Mouse (Mus musculus) lung, embryonic 14.5 days (tissue): Measurements from ENCODE around the gene H2-Ob. TPM values are rescaled to one million over a fixed set of nuclear protein-coding genes. Genes with fewer than 3 reads are reported as not detected.
"Not testable (repeated sequence)": the region's sequence is repeated elsewhere in the genome, so short reads cannot be mapped to it uniquely, and the experiment has no call there.

Experiments used
- ATAC-seq: fragments of 200-750 bp; cut with Nextera tagmentation; 2 replicates; pipeline ENCODE4 v1.8.0; 2017; ENCODE audit warnings: mild to moderate bottlenecking, moderate TSS enrichment, moderate library complexity; ENCODE audit not compliant: insufficient read depth
- DNase-seq: peaks from one replicate; pipeline ENCODE4 v3.0.0-alpha.2; 2015
- H3K27ac ChIP-seq: fragments of 300-500 bp; sonication (generic); 2 replicates; pipeline ENCODE4 v1.5.1; 2014; ENCODE audit warnings: low read depth, mild to moderate bottlenecking, moderate library complexity
- H3K27me3 ChIP-seq: fragments of 300-500 bp; sonication (generic); 2 replicates; pipeline ENCODE4 v1.6.1; 2014; ENCODE audit warnings: low read length, control low read depth; ENCODE audit not compliant: insufficient read depth
- H3K36me3 ChIP-seq: fragments of 300-500 bp; sonication (generic); 2 replicates; pipeline ENCODE4 v1.6.1; 2014; ENCODE audit warnings: control low read depth; ENCODE audit not compliant: insufficient read depth
- H3K4me1 ChIP-seq: fragments of 300-500 bp; sonication (generic); 2 replicates; pipeline ENCODE4 v1.6.1; 2014; ENCODE audit warnings: antibody characterized with exemption, control low read depth; ENCODE audit not compliant: insufficient read depth
- H3K4me2 ChIP-seq: fragments of 300-500 bp; sonication (generic); 2 replicates; pipeline ENCODE4 v1.6.1; 2014; ENCODE audit warnings: mild to moderate bottlenecking
- H3K4me3 ChIP-seq: fragments of 300-500 bp; sonication (generic); 2 replicates; pipeline ENCODE4 v1.5.1; 2014; ENCODE audit warnings: low read depth, low read length
- H3K9ac ChIP-seq: fragments of 300-500 bp; sonication (generic); 2 replicates; pipeline ENCODE4 v1.6.1; 2014
- H3K9me3 ChIP-seq: fragments of 300-500 bp; sonication (generic); 2 replicates; pipeline ENCODE4 v1.6.1; 2016; ENCODE audit warnings: low read depth, low read length, control low read depth
- CTCF ChIP-seq: IDR thresholded peaks from 2 replicates; pipeline ENCODE4 v1.5.1; 2016; ENCODE audit warnings: antibody characterized with exemption, low read depth
- WGBS: fragments of 180-500 bp; shearing (Covaris S2); extraction: QIAGEN DNeasy Blood & Tissue Kit; methylation state at CpG from one replicate; pipeline ENCODE4 v1.1.7; 2014; 5-methylcytosine and 5-hydroxymethylcytosine counted together
- polyA plus RNA-seq: library from polyadenylated mRNA; unstranded; fragments of >200 nt; fragmentation: Nextera tagmentation; extraction: Ambion mirVana; gene quantifications from 2 replicates; pipeline ENCODE4 v1.2.1, GENCODE M21; 2014

H2-Ob gene
- polyA plus RNA-seq, 1 experiment from 2014 or later = not detected

DNA sequence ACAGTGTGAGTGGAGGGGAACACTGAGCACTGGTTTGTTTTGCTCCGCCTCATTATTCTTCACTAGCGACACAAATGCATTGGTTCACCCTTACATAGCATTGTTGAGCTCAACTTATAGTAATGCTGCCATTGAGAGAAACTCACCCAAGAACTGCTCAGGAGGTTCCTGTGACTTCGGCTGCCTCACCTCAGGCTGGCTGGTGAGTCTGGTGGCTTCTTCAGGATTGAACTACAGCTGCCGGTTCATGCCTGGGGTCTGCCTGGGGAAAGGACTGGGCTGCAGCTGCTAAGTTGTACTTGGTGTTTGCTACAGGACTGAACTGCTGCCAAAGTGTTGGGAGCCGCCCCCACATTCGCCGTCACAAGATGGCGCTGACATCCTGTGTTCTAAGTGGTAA lies 13.3 kb upstream of the H2-Ob start:
- H3K27ac ChIP-seq = no peak overlapping the region
- no peak for DNase-seq
- H3K36me3 ChIP-seq = no peaks in the 10 kb centered on the region
- no peak overlapping the region for H3K4me3 ChIP-seq
- no peak overlapping the region for H3K9ac ChIP-seq
- peaks cover 5% of the 10 kb centered on the region; the same call in 1 of the 2 replicates for H3K9me3 ChIP-seq
- H3K27me3 ChIP-seq = no peaks in the 10 kb centered on the region
- H3K4me2 ChIP-seq = no peak overlapping the region
- no peak for ATAC-seq
- WGBS = 95% methylated on average over 8 of the region's 8 CpGs
- no peak for TF ChIP-seq CTCF
- no peaks in the 10 kb centered on the region for H3K4me1 ChIP-seq

DNA sequence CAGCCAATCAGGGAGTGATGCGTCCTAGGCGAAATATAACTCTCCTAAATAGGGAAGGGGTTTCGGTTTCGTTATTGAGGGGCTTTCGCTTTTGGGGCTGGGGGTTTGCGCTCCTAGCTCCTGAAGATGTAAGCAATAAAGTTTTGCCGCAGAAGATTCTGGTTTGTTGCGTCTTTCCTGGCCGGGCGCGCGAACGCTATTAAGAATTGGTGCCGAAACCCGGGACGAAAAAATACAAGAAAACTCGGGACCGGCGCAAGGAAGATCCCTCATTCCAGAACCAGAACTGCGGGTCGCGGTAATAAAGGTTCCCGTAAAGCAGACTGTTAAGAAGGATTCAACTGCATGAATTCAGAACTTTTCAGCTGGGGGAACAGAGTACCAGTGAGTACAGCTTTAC lies 12.8 kb upstream of the H2-Ob start:
- ATAC-seq, H3K9ac ChIP-seq, H3K36me3 ChIP-seq, H3K9me3 ChIP-seq, H3K4me3 ChIP-seq, H3K27ac ChIP-seq, H3K27me3 ChIP-seq, H3K4me2 ChIP-seq, H3K4me1 ChIP-seq, DNase-seq: not testable (repeated sequence)
- WGBS = 95% methylated on average over 13 of the region's 23 CpGs

DNA sequence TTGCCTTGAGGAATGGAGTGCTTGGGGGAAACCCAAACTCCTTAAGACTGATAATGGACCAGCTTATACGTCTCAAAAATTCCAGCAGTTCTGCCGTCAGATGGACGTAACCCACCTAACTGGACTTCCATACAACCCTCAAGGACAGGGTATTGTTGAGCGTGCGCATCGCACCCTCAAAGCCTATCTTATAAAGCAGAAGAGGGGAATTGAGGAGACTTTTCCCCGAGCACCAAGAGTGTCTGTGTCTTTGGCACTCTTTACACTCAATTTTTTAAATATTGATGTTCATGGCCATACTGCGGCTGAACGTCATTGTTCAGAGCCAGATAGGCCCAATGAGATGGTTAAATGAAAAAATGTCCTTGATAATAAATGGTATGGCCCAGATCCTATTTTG lies 7.7 kb upstream of the H2-Ob start:
- H3K9me3 ChIP-seq, H3K27ac ChIP-seq, H3K27me3 ChIP-seq, H3K4me2 ChIP-seq, H3K36me3 ChIP-seq, DNase-seq, H3K9ac ChIP-seq, H3K4me3 ChIP-seq, ATAC-seq, H3K4me1 ChIP-seq: not testable (repeated sequence)
- WGBS = 89% methylated on average over 4 of the region's 9 CpGs

DNA sequence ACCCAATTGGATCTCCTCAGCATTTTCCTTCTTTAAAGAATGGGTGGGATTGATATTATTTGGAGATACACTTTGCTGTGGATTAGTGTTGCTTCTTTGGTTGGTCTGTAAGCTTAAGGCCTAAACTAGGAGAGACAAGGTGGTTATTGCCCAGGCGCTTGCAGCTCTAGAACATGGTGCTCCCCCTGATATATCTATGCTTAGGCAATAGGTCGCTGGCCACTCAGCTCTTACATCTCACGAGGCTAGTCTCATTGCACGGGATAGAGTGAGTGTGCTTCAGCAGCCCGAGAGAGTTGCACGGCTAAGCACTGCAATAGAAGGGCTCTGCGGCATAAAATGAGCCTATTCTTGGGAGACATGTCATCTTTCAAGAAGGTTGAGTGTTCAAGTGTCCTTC lies 6.7 kb upstream of the H2-Ob start:
- not testable (repeated sequence) for H3K27ac ChIP-seq, H3K4me3 ChIP-seq, H3K9me3 ChIP-seq, H3K9ac ChIP-seq, DNase-seq, H3K36me3 ChIP-seq, H3K4me1 ChIP-seq, ATAC-seq, H3K27me3 ChIP-seq, H3K4me2 ChIP-seq
- 92% methylated on average over 5 of the region's 7 CpGs for WGBS

DNA sequence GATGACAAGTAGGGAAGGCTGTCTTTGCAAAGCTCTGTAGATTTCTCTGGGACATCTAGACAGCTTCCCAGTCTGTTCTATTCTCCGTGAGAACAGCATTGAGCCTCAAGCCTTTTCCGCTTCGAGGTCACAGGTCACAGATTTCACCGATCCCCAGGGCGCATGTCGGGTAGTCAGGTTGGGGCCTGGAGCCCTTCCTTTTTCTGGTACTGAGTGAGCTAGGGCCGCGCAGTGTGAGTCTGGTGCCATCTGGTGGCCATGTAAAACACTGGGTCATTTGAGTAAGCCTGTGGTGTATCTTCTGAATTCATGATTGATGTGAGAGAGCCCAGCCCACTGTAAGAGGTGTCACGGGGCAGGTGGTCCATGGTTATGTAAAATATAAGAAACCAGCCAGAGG lies 3.8 kb upstream of the H2-Ob start:
- no peaks in the 10 kb centered on the region for H3K9me3 ChIP-seq
- ATAC-seq (peak; percentile 58; the same call in 1 of the 2 replicates), DNase-seq (peak; percentile 75)
- 38% methylated on average over 9 of the region's 9 CpGs for WGBS
- H3K4me1 ChIP-seq = no peaks in the 10 kb centered on the region
- H3K36me3 ChIP-seq = no peaks in the 10 kb centered on the region
- no peak overlapping the region for H3K27ac ChIP-seq
- H3K4me3 ChIP-seq = no peak overlapping the region
- TF ChIP-seq CTCF = peak; percentile 80
- H3K4me2 ChIP-seq = no peak overlapping the region
- H3K9ac ChIP-seq = no peak overlapping the region
- no peaks in the 10 kb centered on the region for H3K27me3 ChIP-seq

DNA sequence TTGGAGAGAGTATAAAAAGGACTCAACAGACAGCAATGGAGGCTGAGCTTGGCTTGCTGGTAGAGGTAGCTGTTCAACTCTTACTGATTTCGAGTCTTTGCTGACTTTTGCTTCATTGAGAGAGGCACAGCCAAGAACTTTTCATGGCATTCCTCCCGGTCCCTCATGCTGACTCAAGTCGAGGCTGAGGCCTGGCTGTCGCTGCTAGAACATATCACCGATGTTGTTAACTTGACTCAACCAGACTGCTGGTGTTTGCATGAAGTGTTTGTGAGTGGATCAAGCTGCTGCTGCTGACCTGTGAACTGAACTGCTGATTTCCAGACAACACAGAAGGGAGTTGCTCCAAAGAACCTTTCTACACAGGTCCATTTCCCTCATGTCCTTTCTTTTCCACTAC lies 2.0 kb upstream of the H2-Ob start:
- Histone ChIP-seq H3K27me3 (no peaks in the 10 kb centered on the region), H3K27ac (no peak overlapping the region), H3K9me3 (no peaks in the 10 kb centered on the region; the same call in 1 of the 2 replicates), H3K4me2 (no peak overlapping the region), H3K4me3 (no peak overlapping the region), H3K4me1 (no peaks in the 10 kb centered on the region), H3K36me3 (no peaks in the 10 kb centered on the region), H3K9ac (no peak overlapping the region)
- DNase-seq (peak; percentile 19), ATAC-seq (no peak)
- 60% methylated on average over 5 of the region's 5 CpGs for WGBS
- no peak for TF ChIP-seq CTCF

DNA sequence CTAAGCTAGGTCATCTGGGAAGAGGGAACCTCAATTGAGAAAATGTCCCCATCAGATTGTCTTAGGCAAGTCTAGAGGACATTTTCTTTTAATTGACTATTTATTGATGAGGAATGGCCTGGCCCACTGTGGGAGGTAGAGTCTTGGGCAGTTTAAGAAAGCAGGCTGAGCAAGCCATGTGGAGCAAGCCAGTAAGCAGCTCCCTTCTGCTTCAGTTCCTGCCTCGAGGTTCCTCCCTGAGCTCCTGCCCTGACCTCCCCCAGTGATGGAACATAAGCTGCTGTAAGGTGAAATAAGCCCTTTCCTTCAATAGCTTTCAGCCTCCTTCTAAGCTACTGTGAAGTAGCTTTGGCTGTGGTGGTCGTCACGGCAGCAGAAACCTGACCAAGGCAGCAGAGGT lies 962 bp upstream of the H2-Ob start:
- Histone ChIP-seq H3K4me1 (no peaks in the 10 kb centered on the region), H3K27ac (no peak overlapping the region), H3K36me3 (no peaks in the 10 kb centered on the region), H3K27me3 (no peaks in the 10 kb centered on the region), H3K9me3 (no peaks in the 10 kb centered on the region; the same call in 1 of the 2 replicates), H3K9ac (no peak overlapping the region), H3K4me3 (no peak overlapping the region), H3K4me2 (no peak overlapping the region)
- no peak for DNase-seq
- WGBS = 74% methylated on average over 3 of the region's 3 CpGs
- TF ChIP-seq CTCF = no peak
- ATAC-seq = no peak

DNA sequence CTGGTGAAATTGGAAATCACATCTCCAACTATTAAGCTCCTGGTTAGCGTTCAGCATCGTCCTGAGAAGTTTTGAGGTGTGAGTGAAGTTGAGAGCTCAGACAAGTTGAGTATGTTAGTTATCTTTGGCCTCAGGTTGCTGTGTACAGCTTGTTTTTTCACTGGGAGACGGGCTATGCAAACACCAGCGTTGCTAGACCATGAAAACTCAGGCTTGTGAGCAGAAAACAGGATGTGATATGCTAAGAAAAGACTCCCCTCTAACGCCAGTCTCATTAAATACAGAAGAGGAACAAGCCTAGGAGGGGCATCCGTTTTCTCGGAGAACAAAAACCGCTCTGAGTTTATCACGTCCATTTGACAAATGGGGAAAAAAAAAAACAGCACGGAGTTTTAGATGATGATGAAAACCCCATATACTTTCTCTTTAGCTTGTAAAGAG lies 918 bp downstream of the H2-Ob start:
- Histone ChIP-seq H3K4me1 (no peaks in the 10 kb centered on the region), H3K27ac (no peak overlapping the region), H3K4me2 (0 out of 2 replicates have a peak overlapping the region, but pooled peaks have one; percentile 23), H3K27me3 (no peaks in the 10 kb centered on the region), H3K9me3 (no peaks in the 10 kb centered on the region; the same call in 1 of the 2 replicates), H3K4me3 (no peak overlapping the region), H3K36me3 (no peaks in the 10 kb centered on the region), H3K9ac (no peak overlapping the region)
- TF ChIP-seq CTCF = no peak
- 35% methylated on average over 10 of the region's 10 CpGs for WGBS
- ATAC-seq (no peak), DNase-seq (peak; percentile 16)
